Mouse (Mus musculus): ENCODE data around the gene Fam90a1a. TPM values are rescaled to one million over a fixed set of nuclear protein-coding genes. Genes with fewer than 3 reads are reported as not detected.

The Fam90a1a gene
- under 1 TPM in 1 of 2 experiments, not detected in 1; 0.25 TPM for polyA plus RNA-seq (2017; shearing (Covaris generic))

GRCm38 (mm10) chr8:21958414-21958813 is at the start of gene Fam90a1a:
Gene Fam90a1a, plus strand, starts transcription at chr8:21958714.

GRCm38 (mm10) chr8:21932610-21933009 is 25.9 kb upstream of the Fam90a1a start, which contains the start of gene Defb15:
Gene Defb15, minus strand, starts transcription at chr8:21932710.

GRCm38 (mm10) chr8:21938052-21938451 is 20.5 kb upstream of the Fam90a1a start, which contains the start of gene Defb35:
Gene Defb35, plus strand, starts transcription at chr8:21938352.

GRCm38 (mm10) chr8:21946462-21946861 is 12.1 kb upstream of the Fam90a1a start, which contains the start of gene Defb13:
Gene Defb13, plus strand, starts transcription at chr8:21946762.

GRCm38 (mm10) chr8:21969475-21969874 is 11.0 kb downstream of the Fam90a1a start, which contains the start of gene Ccdc70:
Gene Ccdc70, plus strand, starts transcription at chr8:21969775.

Other genes with a start within 250 kb of the Fam90a1a start
- gene Defa24, start 224.2 kb upstream of the Fam90a1a start, polyA plus RNA-seq (2017; shearing (Covaris generic)): not detected
- gene Defb50, start 135.2 kb upstream of the Fam90a1a start, polyA plus RNA-seq (2017; shearing (Covaris generic)): not detected
- gene Defb2, start 118.8 kb upstream of the Fam90a1a start, polyA plus RNA-seq (2017; shearing (Covaris generic)): not detected
- not detected for gene Defb10, start 99.8 kb upstream of the Fam90a1a start, polyA plus RNA-seq (2017; shearing (Covaris generic))
- gene Defb9, start 73.3 kb upstream of the Fam90a1a start, polyA plus RNA-seq (2017; shearing (Covaris generic)): not detected
- not detected for gene Defb11, start 52.3 kb upstream of the Fam90a1a start, polyA plus RNA-seq (2017; shearing (Covaris generic))
- not detected for gene Defb15, start 26.0 kb upstream of the Fam90a1a start, polyA plus RNA-seq (2017; shearing (Covaris generic))
- gene Defb35, start 20.4 kb upstream of the Fam90a1a start, polyA plus RNA-seq (2017; shearing (Covaris generic)): not detected
- not detected for gene Defb13, start 12.0 kb upstream of the Fam90a1a start, polyA plus RNA-seq (2017; shearing (Covaris generic))
- gene Ccdc70, start 11.1 kb downstream of the Fam90a1a start, polyA plus RNA-seq (2017; shearing (Covaris generic)): not detected
- under 1 TPM; 0.04 to 0.10 TPM for gene Atp7b, start 101.6 kb downstream of the Fam90a1a start, polyA plus RNA-seq (2017; shearing (Covaris generic))
- 1 to 10 TPM; 7.6 to 9.9 TPM for gene Alg11, start 102.0 kb downstream of the Fam90a1a start, polyA plus RNA-seq (2017; shearing (Covaris generic))
- gene Nek5, start 166.3 kb downstream of the Fam90a1a start, polyA plus RNA-seq (2017; shearing (Covaris generic)): under 1 TPM; 0.15 to 0.17 TPM
- 1 to 10 TPM; 3.7 to 5.2 TPM for gene Nek3, start 207.7 kb downstream of the Fam90a1a start, polyA plus RNA-seq (2017; shearing (Covaris generic))
- gene Ckap2, start 227.1 kb downstream of the Fam90a1a start, polyA plus RNA-seq (2017; shearing (Covaris generic)): 1 to 10 TPM; 7.1 to 8.5 TPM
- 10 to 100 TPM; 38.3 to 46.4 TPM for gene Vps36, start 234.1 kb downstream of the Fam90a1a start, polyA plus RNA-seq (2017; shearing (Covaris generic))

All from activated CD4-positive, CD25-positive, alpha-beta regulatory T cell (primary cell).